Mouse (Mus musculus) kidney, adult 2 months (tissue): ENCODE data around the gene Otc.

Experiments used
- CTCF ChIP-seq: fragments of 200-500 bp; conservative IDR thresholded peaks from 2 replicates; pipeline ENCODE4 v1.5.1; 2011; ENCODE audit warnings: low read depth, mild to moderate bottlenecking, control low read depth, low read length, moderate library complexity, mixed read lengths; ENCODE audit not compliant: insufficient read depth, insufficient read length
- POLR2A ChIP-seq: fragments of 200-500 bp; IDR thresholded peaks from one replicate; pipeline ENCODE4 v1.6.1; 2011; ENCODE audit warnings: low read depth, low read length, control low read depth

- TF ChIP-seq CTCF (no peak), POLR2A (no peak)
Observed at GRCm38 (mm10) chrX:10336816-10337215, 84.7 kb downstream of the Otc start.
